Mouse (Mus musculus): ENCODE results near the gene Gm867.

DNA sequence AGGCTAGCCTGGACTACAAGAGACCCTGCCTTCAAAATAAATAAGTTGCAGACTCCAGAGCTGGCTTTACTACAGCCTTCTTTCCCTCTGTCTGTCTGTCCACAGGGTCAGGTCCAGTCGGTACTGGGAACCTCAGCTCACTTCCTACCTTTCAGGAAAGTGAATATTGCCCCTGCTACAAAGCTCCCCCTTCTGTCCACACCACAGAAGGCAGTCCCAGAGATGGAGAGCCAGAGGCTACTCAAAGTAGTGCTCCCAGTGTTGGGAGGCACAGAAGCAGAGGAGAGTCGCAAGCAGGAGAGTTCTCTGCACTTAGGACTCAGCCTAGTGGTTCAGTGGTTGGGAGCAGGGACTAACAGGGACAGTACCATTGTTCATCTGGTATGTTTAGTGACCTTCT lies 16.1 kb downstream of the Gm867 start:
- TF ChIP-seq CTCF (conservative IDR thresholded peaks at IDR 0.05; ENCODE audit: insufficient read depth, insufficient read length, low read depth, low read length): peak; percentile 46
- no peak for TF ChIP-seq POLR2A (IDR thresholded peaks at IDR 0.05; ENCODE audit: low read depth, low read length)

All from kidney, adult 2 months (tissue).